Mouse (Mus musculus) ovary, adult 18-20 months (tissue): ENCODE data around the gene Iglon5.
A peak's percentile ranks its signal among the peaks of the same experiment; 100 is the strongest.

ENCODE experiments used
- DNase-seq: peaks from one replicate; pipeline ENCODE4 v3.0.0; 2022; ENCODE audit warnings: low spot score, mixed read lengths

Iglon5 gene

GRCm38 (mm10) chr7:43465344-43466098, 24.4 kb downstream of the Iglon5 start:
- DNase-seq = peak; percentile 83

DNA sequence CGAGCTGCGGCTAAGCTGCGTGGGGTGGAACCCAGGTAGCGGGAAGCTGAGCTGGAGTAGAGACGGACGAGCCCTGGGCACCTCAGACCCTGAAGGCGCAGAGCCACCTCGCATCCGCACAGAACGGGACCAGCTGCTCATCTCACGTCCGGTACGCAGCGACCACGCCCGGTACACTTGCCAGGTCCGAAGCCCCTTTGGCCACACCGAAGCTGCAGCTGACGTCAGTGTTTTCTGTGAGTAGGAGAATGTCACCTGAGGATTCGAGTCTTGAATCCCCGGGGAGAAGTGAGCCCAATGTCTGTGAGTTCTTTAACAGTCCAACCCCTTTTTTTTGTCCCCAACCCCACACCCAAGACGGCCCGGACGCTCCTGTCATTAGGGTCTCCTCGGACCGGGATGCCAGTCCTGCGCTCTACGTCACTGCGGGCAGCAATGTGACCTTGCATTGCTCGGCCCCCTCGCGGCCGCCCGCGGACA, 25.0 kb downstream of the Iglon5 start:
- no peak for DNase-seq

GRCm38 (mm10) chr7:43463976-43464375, 25.9 kb downstream of the Iglon5 start:
- DNase-seq = no peak

GRCm38 (mm10) chr7:43462851-43463250, 27.0 kb downstream of the Iglon5 start, which contains the start of gene Vsig10l:
TSS of gene Vsig10l (plus strand) at chr7:43463151.
- DNase-seq = no peak

GRCm38 (mm10) chr7:43454371-43454770, 35.5 kb downstream of the Iglon5 start:
- no peak for DNase-seq

GRCm38 (mm10) chr7:43453599-43454355, 36.1 kb downstream of the Iglon5 start:
- DNase-seq = no peak

DNA sequence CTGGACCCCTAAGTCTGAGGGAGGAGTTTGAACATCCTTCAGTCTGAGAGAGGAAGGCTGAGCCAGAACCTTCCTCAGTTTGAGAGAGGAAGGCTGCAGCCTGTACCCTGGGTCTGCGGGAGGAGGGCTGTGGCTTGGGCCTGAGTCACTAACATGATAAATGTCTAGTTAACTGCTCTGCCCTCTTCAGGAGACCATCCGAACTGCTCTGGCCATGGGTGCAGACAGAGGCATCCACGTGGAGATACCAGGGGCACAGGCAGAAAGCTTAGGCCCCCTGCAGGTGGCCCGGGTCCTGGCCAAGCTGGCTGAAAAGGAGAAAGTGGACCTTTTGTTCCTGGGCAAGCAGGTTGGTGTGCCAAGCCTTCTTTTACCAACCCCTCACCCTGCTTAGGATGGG, 37.3 kb downstream of the Iglon5 start:
- DNase-seq = no peak

DNA sequence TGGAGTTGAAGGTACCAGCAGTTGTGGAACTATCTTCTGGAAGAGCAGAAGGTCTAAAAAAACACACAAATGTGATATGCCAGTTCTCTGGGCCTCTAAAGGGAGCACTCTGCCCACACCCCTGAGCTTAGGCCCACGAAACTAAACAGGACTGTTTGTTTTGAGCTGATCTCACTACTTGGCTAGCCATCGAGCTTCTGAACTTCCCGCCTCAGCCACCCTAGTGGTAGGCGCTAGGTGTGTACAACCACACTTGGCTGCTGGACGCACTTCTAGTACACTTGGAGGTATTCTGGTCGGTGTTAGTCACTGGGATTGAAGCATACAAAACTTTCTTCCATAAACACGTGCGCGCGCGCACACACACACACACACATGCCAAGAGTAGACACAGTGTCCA, 38.1 kb downstream of the Iglon5 start:
- no peak for DNase-seq

DNA sequence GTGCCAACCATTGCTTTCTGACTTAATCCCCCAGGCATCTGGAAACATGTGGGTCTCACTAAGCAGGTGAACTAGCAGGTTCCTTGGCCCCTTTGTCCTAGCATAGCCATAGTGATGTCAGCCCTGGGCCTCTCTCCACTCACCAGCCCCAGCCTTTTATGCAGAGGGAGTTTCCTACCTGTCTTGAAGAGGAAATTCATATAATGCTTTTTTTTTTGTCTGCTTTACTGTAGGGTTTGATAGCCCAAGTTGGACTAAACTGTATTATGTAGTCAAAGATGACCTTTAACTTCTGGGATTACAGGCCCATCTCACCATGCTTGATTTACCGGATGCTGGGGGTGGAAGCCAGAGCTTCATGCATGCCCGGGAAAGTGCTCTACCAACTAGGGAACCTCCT, 40.1 kb downstream of the Iglon5 start:
- DNase-seq = no peak

DNA sequence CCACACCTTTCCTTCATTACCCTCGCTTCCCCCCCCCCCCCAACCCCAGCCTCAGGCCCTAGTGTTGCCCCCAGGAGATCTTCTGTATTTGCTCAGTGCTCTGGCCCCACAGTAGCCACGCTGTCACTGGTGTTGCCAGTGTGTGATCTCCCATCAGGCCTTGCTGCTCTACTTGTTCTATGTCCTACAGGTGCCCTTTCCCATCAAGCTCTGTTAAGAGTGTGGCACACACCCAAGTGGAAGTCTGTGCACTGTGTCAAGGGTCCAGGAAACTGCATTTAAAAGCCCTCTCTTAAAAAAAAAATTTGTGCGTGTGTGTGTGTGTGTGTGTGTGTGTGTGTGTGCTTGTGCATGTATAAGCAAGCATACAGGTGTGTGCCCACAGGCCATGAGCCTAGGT, 41.6 kb downstream of the Iglon5 start:
- DNase-seq = no peak

- no peak for DNase-seq
Measured at GRCm38 (mm10) chr7:43447801-43448200, 42.1 kb downstream of the Iglon5 start.

DNA sequence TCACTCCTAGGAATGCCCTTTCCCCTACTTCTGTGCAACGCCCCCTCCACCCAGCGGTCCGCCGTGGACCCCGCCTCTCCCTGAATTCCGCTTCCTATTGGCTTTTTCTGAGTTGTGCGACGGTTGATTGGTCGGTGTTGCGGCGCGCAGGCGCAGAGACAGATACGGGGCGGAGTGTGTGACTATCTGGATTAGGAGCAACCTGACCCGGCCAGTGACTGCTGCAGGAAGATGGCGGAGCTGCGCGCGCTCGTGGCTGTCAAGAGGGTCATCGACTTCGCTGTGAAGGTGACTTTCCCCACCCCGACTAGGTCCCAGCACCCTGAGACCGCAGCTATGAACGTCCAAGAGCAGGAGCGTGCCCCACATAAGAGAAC, 46.0 kb downstream of the Iglon5 start, which contains the start of the genes Etfb and Gm45233:
Gene Etfb, plus strand, starts transcription at position 167 of the 377 bp plus-strand sequence.
Gene Gm45233, plus strand, starts transcription at position 212 of the 377 bp plus-strand sequence.
- peak; percentile 96 for DNase-seq

DNA sequence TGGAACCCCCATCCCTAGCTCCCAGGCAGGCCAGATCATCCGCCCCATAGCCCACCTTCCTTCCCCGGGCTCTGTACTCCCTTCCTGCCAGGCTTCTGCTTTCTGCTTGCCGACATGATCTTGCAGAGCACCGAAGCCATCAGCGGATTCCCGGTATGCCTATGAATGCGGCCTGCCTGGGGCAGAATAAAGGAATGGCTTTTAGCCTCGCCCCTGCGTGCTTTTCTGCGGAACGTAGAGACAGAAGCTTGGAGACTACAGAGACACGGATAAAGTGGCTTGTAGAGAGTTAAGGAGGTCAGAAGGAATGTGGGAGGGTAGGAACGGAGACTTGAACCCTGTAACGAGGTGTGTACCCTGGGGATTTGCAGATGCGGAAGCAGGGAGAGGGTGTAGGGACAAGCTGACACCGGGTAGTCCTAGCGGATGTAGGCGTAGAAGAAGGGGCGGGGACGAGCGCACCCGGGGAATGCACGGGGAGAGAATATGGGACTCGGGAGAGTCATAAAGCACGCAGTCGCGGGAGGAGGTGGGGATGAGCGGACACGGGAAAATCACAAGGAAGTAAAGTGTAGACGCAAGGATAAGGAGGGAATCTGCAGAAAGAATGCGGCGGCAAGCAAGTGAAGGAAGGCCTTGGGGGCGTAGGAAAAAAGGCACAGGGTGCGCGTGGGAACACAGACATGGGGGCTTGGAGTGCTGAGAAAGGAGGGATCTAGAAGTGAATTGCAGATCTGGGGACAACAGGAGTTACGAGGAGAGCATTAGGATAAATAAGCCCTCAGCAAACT, 46.6 kb downstream of the Iglon5 start:
- DNase-seq = peak; percentile 80

DNA sequence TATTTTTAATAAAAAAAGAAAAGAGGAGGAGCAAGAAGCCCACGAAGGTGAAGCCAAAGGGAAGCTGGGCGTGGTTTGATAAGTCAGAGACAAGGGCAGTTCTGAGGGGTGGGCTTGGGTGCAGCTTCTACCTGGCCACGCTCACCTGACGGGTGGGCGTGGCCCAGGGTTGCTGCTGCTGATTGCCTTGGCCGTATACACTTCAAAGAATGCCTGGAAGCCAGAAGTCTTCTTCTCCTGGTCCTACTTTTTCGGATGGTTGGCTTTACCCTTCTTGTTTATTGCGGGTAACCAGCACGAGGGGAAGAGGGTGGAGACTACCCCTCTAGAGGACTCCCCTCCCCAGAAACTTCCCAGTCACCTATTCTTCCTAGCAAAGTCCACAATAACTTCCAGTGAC, 47.2 kb downstream of the Iglon5 start:
- no peak for DNase-seq

- no peak for DNase-seq
Measured at GRCm38 (mm10) chr7:43441071-43441470, 48.8 kb downstream of the Iglon5 start.

- DNase-seq = no peak
Measured at GRCm38 (mm10) chr7:43440482-43440881, 49.4 kb downstream of the Iglon5 start, which contains the start of gene Cldnd2. TSS of gene Cldnd2 (plus strand) at chr7:43440782.

GRCm38 (mm10) chr7:43438611-43439010, 51.3 kb downstream of the Iglon5 start:
- no peak for DNase-seq

DNA sequence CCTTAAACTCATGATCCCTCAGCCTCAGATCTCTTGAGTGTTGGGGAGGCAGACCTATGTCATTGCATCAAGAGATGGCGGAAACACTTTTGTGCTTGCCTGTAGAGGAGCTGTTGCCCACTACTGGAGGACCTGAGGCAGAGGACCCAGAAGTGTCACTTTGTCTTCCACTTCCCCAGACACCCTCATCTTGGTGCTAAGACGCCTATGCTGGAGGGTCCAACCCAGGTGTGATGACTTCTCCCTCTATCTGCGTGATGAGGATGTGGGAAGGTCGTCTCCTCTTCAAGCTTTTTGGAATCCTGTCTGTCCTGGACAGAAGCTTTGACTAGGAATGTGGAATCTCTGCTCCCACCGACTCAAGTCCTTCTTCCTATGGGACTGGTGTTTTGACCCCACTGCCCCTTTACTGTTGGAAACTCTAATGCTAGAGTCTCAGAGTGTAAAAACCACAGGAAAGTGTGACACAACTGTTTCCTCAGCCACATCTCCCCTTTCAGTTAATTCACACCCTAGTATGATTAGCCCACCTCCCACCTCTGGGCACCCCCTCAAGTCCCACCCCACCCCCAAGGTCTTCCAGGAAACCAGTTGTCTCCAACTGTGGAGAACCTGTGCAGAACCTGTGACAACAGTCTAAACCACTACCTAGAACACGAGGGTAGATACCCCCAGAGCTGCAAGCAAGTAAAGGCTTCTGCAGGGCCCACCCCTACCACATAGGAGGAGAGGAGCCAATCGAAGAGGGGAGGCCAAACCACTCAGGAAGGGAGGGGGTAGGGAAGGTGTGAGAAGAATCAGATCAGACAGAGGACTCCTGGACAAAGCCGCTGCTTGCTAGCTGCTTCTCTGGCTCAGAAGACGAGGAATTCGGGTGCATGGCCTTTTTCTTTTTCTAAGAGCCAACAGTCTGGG, 53.3 kb downstream of the Iglon5 start, which contains the start of gene Nkg7:
Gene Nkg7, plus strand, starts transcription at position 733 of the 915 bp plus-strand sequence.
- DNase-seq = no peak

DNA sequence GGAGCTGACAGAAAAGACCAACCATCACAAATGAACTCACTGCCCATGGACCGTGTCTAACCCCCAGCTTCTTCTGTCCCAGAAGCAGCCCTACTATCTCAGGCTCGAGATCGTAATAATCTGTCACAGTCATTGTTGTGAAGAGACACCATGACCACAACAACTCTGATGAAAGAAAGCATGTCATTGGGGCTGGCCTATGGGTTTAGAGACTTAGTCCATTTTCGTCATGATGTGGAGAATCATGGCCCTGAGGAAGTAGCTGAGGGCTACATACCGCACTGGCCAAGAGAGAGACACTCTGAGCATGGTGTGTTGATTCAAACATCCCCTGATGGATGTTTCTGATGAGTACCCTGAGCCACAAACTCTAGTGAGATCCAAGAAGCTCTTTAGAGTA, 55.2 kb downstream of the Iglon5 start:
- DNase-seq = no peak

- DNase-seq = no peak
Measured at GRCm38 (mm10) chr7:43432891-43433290, 57.0 kb downstream of the Iglon5 start.

GRCm38 (mm10) chr7:43429500-43429899, 60.4 kb downstream of the Iglon5 start:
- no peak for DNase-seq
